Mouse (Mus musculus): ENCODE results near the gene Fam196b.

The Fam196b gene

GRCm38 (mm10) chr11:34405311-34405710, 90.7 kb downstream of the Fam196b start:
- no peak for DNase-seq (ENCODE audit: low spot score in 2 of 2)

DNA sequence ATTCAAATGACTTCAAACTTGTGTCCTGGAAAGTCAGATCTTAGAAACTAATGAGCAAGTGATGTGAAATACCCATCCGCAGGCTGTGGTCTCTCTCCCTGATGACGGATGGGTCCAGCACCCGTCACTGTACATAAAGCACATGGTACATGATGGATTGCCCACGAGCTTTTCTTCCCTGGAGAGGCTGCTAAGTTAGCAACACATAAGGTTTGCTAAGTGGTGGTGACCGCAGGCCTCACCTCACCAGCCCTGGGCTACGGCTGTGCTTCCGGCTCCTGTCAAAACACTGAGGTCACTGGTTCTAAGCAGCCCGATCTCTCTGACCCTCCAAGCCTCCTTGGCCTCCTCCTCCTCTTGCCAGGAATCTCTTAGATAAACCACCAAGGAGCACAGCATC, 91.7 kb downstream of the Fam196b start:
- DNase-seq (ENCODE audit: low spot score in 2 of 2) = no peak

DNA sequence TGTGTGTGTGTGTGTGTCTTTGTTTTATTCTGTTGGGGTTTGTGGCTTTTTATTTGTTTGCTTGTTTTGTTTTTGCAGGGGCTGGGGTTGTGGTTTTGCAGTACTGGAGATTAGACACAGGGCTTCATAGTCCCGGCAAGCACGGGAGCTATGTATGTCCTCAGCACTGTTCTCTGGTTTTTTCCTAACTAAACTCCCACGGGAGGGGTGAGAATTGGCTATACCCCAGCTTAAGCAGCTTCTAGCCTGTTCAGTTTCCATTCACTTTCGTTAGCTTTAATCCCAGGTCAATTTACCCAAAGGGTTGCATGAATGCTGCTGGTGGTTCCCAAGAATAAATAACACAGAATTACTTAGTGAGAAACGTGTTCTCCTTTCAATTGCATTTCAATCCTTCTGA, 92.2 kb downstream of the Fam196b start:
- no peak for DNase-seq (ENCODE audit: low spot score in 2 of 2)

DNA sequence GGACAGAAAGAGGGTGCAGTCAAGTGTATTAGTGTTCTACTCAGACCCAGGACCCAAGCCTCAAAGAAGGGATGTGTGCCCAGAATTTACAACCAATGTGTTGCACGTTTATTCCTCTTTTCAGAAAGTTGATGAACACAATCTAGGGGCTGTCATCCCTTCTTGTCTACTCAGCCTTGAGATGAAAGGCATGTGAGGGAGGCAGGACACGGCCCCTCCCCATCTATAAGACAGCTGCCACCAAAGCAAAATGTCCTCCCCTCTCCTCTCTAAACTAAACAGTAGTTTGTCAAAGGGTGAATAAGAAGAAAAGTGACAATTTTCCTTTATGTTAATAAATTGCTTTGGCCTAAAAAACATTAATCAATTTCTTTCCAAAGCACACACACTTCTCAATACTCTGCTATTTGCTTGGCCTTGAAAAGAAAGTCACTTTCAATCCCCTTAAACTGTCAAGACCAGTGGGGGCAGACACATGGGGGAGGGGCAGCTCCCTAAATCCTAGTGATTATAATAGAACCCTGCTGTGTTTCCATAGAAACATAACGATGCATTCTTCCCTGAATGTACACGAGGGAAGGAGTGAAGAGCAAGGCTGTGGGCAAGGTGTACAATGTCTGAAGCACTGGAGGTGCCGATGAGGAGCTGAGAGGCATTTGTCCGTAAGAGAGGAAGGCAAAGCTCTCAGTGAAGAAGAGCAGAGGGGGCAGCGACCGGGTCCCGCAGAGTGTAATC, 101.4 kb downstream of the Fam196b start:
- no peak for DNase-seq (ENCODE audit: low spot score in 2 of 2)

DNA sequence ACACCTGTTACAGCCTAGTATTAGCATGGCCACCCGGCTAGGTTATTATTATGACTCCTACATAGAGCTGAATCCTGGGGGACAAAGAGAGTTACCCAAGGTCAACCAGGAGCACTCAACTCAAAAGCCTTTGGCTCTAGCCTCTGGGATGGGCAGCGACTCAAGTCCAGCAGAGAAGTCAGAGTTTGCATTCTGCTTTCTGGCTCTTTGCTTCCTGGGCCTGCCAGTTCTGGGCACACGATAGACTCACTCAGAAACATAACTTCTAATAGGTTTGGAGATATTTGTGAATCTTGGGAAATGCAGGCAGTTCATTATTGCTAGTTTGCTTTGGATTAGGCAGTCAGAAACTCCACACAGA, 102.0 kb downstream of the Fam196b start:
- DNase-seq (ENCODE audit: low spot score in 2 of 2) = no peak

DNA sequence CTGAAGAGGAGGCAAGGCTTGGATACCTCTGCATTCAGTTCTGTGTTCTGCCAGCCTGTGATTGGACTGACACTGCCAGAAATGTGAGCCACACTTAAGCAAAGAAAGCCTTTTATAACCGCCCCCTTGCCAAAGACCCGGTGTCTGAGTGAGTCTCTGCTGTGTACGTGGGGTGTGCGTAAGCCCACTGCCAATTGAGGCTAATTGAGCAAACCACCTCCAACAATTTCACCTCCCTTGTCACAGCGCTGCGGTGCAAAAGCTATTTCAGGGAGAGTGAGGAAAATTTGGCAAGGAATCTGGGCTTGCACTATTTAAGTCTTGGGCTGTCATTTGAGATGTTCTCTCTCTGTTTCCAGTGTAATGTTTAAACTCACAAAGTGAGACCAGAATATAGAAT, 106.4 kb downstream of the Fam196b start:
- DNase-seq (ENCODE audit: low spot score in 2 of 2) = no peak

DNA sequence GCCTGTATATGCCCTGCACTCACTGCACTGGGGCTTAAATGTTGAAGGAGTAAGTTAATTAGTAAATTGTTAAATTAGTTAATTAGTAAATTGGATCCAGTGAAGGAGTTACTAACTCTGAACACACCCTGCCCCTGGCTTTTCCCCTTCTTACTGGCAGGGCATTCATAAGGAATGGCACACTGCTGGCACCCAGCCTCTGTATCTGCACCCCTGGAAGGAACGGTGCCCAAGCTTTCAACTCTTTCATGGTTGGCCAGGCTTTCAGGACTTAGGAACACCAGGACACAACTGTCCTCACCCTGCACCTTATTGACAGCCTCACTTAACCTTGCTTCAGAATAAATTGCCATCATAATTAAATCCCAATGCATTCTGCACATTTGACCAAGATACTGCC, 109.9 kb downstream of the Fam196b start:
- no peak for DNase-seq (ENCODE audit: low spot score in 2 of 2)

DNA sequence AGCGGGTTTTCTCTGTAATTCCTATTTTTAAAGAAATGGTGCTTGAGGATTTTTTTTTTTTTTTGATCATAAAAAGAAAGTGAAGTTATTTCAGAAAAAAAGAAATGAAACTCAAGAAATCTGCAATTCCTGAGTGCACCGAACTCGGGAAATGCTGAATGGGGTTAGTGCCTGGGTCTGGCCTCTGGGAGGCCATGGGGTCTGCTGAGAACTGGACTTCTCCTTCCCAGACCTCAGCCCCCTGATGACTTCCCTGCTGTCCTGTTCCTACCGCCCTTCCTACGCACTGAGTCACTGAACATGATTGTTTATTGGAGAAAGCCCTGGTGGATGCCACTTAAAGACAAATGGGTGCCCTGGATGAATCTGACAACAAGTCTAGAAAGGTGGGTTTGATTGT, 112.6 kb downstream of the Fam196b start:
- no peak for DNase-seq (ENCODE audit: low spot score in 2 of 2)

DNA sequence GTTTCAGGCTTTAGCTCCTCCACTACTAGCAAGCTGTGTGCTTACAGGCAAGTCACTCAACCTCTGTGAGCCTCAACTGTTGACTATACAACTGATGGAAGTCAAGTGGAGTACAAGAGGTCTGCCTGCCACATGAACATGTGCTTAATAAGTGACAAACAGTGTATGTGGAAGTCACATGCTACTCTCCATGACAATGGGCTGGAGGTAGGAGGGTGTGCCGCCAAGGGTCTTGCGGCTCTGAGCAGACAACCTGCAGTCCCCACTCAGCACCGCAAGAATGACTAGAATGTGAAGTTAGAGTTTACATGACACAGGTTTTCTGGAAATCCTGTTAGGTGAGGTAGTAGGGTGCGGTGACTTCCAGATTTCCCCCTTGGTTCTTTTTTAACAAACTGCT, 116.3 kb downstream of the Fam196b start:
- DNase-seq (ENCODE audit: low spot score in 2 of 2) = no peak

DNA sequence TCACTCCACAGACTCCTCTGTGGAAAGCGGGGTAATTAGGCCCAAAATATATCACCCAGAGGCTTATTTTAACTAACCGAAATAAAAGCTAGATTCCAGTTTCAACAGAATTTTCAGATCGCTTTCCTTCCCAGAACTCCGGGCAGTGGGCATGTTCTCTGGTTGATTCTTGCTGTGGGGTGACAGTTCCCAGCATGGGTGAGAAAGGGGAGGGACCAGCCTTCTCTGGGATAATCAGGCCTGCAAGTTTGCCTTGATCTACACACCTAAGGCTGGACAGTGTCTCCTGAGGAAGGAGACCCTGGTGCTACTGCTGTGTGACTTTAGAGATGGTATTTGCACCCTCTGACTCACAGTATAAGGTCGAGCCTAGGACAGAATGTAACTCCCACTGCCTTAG, 116.7 kb downstream of the Fam196b start:
- DNase-seq (ENCODE audit: low spot score in 2 of 2) = no peak

GRCm38 (mm10) chr11:34431978-34432377, 117.4 kb downstream of the Fam196b start:
- no peak for DNase-seq (ENCODE audit: low spot score in 2 of 2)

GRCm38 (mm10) chr11:34437446-34437845, 122.8 kb downstream of the Fam196b start:
- DNase-seq (ENCODE audit: low spot score in 2 of 2) = no peak

DNA sequence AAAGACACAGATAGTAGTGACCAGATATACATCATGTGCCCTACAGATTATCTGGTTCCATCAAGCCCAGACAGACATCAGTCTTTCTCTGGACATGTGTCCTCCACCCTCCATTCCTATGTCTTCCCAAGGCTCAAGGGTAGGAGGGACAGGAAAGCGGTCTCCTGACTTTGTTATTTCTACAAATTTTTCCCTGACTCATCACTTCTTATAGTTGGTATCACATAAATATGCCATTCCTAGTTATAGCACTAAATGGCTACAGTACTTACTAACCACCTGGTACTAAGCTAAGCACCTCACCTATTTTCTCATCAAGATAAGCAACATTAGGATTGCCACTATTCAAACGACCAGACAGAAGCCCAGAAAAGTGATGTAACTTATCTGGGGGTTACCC, 123.8 kb downstream of the Fam196b start:
- DNase-seq (ENCODE audit: low spot score in 2 of 2) = no peak

DNA sequence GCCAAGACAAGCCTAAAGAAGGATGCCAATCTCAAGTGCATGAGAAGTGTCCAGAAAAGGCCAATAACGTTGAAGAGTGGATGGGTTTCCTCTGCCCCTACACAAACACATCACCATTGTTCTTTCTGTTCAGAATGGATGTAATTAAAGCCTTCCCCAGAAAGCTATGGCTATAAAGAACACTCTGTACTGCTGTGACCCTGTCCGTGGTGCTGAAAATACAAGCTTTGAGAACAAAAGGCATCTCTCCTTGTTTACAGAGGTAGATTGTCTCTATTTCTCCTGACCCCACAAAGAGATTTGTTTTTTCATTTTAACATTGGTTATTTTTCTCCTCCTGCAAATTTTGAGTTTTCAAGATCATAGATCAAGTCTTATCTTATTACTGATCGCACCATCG, 133.3 kb downstream of the Fam196b start:
- no peak for DNase-seq (ENCODE audit: low spot score in 2 of 2)

DNA sequence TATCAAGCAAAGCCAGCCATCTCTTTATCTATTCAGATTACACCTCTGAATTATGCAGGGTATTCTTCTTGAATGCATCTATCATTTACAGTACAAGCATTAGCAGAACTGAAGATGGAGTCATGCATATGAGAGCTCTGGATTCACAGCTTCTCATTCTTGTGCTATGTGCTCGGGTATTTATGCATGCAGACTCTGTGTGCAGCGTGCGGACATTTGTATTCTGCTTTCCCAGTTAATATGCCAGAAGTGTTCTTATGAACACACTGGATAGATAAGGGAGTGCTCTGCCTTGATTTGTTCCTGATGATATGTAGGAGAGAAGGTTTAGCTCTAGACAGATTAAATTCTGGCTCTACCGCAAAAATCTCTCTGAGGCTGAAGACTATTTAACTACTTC, 135.3 kb downstream of the Fam196b start:
- DNase-seq (ENCODE audit: low spot score in 2 of 2) = no peak

- no peak for DNase-seq (ENCODE audit: low spot score in 2 of 2)
Measured at GRCm38 (mm10) chr11:34467056-34467455, 152.4 kb downstream of the Fam196b start.

DNA sequence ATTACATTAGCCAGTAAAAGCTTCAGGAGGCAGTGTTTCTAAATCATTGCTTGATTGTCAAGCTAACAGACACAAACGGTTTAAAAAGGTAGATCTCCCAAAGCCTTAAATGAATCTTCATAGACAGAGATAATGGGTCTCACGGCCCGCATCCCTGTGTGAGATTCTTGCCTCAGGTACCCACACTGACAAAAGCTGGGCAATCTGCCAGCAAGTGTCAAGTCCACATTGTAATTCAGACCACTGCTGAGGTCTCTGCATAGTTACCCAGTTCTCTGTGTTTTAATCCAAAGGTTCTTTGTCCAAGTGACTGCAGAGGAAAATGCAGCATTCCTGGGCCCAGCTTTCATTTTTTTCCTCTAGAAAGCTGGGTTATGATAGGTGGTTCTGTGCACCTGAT, 153.9 kb downstream of the Fam196b start:
- no peak for DNase-seq (ENCODE audit: low spot score in 2 of 2)

- DNase-seq (ENCODE audit: low spot score in 2 of 2) = no peak
Measured at GRCm38 (mm10) chr11:34469792-34470191, 155.2 kb downstream of the Fam196b start.
